Mouse (Mus musculus): Measurements from ENCODE around the gene Atrnl1.
"Not testable (repeated sequence)": the region's sequence is repeated elsewhere in the genome, so short reads cannot be mapped to it uniquely, and the experiment has no call there.

Atrnl1 gene

GRCm38 (mm10) chr19:57816221-57816996 is 205.6 kb downstream of the Atrnl1 start:
- DNase-seq (ENCODE audit: low read depth, low spot score) = no peak

GRCm38 (mm10) chr19:57817736-57818135 is 206.9 kb downstream of the Atrnl1 start:
- no peak for DNase-seq (ENCODE audit: low read depth, low spot score)

DNA sequence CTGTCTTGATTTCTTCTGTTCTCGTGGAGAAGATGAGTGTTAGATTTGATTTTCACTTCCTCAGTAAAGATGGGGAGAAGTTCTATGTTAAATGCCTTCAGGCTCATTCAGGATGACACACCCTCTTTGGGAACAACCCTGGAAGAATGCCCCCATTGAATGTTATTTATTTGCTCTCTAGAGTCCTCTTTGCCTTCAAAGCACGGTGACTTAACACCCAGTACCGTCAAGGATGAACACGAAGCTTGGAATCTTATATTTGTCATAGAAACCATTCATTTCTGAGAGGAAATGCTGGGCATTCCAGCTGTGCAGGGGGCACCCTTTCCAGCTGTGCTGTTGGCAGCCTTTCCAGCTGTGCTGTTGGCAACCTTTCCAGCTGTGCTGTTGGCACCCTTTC is 212.6 kb downstream of the Atrnl1 start:
- DNase-seq (ENCODE audit: low read depth, low spot score) = no peak

DNA sequence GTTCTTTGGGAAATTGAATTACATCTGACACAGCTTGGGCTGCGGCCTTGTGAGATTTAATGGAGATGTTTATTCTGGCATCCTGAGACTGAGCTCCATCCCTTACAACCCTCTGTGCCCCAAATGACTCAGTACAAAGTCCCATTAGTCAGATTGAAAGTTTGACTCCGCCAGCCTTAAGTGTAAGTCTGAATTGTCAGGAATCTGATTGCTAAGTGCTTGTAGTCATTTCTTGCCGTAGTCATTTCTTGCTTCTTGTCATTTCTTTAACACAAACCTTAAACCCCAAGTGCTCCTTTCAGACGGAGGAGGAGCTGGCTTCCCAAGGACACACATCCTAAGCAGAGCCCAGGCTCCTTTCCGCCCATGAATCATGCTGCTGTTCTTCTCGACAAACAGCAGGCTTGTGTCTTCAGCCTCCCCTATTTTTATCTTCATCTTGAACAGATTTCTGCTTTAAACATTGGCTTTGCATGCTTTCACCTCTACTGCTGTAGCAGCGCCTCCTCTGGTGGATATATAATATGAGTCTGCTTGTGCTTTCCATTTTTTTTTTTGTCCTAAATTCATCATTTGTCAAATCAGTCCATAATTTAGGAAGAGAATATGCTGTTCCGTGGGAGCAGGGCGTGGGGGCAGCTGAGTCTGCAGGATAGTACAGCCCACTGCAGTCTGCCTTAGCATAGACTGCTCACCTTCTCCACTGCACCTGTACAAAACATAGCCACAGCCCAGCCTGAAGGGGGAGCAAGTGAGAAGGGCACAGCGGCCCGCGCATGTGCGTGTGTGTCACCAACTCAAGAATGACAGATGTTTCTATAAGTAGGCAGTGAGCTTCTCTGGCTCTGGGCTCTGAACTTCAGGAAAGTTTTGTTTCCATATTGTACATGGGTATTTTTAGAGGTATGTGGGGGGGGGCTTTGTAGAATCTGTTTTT is 214.7 kb downstream of the Atrnl1 start:
- DNase-seq (ENCODE audit: low read depth, low spot score) = peak; percentile 56

GRCm38 (mm10) chr19:57833083-57833482 is 222.2 kb downstream of the Atrnl1 start:
- DNase-seq (ENCODE audit: low read depth, low spot score) = no peak

GRCm38 (mm10) chr19:57837882-57838281 is 227.0 kb downstream of the Atrnl1 start:
- DNase-seq (ENCODE audit: low read depth, low spot score) = no peak

DNA sequence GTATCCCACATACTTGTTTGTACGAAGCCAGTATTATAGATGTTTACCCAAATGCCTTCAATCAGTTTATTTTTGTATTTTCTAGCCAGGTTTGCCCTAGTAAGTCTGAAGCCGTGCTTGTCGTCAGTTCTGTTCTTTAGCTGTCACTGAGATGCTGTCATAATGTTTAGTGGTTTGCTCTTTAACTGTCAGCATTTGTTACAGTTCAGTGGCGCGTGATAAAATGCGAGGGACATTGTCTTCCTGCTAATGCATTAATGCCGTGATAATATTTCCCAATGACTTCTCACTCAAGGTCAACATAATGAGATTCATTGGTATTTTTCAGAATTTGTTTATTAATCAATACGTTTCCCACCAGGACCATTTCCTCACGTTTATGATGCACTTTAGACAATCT is 227.7 kb downstream of the Atrnl1 start:
- no peak for DNase-seq (ENCODE audit: low read depth, low spot score)

GRCm38 (mm10) chr19:57849915-57850314 is 239.1 kb downstream of the Atrnl1 start:
- no peak for DNase-seq (ENCODE audit: low read depth, low spot score)

DNA sequence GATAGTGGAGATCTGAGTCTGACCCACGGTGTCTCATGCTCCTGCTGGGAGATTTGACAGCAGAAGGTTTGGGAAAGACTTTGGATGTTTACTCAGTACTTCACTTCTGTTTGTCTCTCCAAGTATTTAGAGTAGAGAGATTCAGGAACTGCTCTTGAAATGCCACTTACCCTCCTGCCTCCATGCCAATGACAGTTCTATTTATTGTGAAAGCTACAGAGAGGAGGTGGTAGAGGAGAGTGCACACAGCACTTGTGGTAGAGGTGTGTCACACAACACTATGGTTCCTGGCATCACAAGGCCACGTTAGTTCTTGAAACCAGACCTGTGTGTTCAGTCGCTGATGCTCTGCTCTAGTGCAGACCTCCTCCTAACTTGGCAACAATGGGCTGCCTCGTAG is 257.5 kb downstream of the Atrnl1 start:
- no peak for DNase-seq (ENCODE audit: low read depth, low spot score)

GRCm38 (mm10) chr19:57870871-57871270 is 260.0 kb downstream of the Atrnl1 start:
- DNase-seq (ENCODE audit: low read depth, low spot score) = no peak

DNA sequence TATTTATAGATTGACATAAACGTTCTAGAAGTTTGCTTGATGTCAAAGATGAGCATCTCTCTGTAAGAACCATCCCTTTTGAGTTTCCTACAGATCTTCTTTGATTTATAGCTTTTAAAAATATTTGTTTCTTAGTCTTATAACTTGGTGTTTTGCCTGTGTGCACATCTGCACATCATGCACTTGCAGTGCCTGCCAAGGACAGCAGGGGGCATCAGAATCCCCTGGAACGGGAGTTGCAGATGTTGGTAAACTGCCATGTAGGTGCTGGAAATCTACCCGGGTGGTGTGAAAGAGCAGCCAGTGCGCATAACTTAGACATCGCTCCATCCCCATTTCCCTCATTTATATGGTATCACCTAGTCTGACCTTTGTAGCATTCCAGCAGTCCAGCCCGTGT is 265.2 kb downstream of the Atrnl1 start:
- DNase-seq (ENCODE audit: low read depth, low spot score) = no peak

GRCm38 (mm10) chr19:57877343-57877742 is 266.5 kb downstream of the Atrnl1 start:
- DNase-seq (ENCODE audit: low read depth, low spot score) = no peak

DNA sequence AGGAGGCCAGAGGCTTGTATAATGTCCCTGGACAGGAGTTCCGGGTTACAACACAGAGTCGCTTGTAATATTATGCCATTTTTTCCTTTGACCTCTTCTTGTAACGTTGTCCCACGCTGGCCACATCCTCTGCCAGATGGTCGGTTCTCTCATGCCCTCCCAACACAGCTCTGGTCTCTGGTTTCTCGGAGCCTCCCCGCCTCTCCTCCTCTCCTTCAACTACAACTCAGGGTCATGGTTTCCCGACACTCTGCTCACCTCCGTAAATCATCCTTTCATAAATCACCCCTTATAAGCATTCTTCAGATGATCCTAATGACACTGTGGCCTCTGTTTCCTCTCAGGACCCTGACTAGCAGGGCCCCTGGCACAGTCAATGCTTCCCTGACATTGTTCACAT is 267.7 kb downstream of the Atrnl1 start:
- no peak for DNase-seq (ENCODE audit: low read depth, low spot score)

GRCm38 (mm10) chr19:57879841-57880240 is 269.0 kb downstream of the Atrnl1 start:
- DNase-seq (ENCODE audit: low read depth, low spot score) = not testable (repeated sequence)

- no peak for DNase-seq (ENCODE audit: low read depth, low spot score)
Observed at GRCm38 (mm10) chr19:57881927-57882326, 271.1 kb downstream of the Atrnl1 start.

DNA sequence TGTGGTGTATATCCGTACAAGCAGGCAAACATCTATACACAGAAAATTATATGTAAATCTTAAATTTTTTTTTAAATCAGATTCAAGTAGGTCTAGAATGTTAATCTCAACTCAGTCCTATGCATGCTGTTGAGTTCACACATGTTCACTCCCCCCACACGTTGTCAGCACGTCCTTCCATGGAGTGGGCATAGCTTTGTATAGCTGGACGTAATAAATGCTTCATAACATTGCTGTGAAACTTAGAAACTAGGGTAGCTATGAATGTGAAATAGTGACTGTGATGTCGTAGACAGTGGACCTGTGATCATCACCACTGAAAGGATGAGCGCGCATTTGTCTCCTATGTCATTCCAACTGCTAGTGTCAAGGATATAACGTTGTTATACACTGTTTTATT is 278.0 kb downstream of the Atrnl1 start:
- DNase-seq (ENCODE audit: low read depth, low spot score) = no peak

DNA sequence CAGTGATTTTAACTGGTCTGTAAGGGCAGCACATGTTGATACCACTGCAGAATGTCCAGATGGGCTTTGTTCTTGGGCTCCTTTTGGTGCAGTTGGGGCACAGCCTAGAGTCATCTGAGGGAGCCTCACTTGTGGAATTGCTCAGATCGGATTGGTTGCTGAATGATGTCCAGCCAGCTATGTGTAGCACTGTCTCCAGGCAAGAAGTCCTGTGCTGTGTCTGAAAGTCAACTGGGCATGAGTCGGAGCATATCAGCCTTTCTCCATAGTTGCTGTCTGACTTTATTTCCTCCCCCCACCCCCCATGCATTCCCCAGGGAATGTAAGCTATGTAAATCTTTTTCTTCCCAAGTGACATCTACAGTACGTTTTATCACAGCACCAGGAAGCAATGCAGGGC is 278.9 kb downstream of the Atrnl1 start:
- no peak for DNase-seq (ENCODE audit: low read depth, low spot score)

DNA sequence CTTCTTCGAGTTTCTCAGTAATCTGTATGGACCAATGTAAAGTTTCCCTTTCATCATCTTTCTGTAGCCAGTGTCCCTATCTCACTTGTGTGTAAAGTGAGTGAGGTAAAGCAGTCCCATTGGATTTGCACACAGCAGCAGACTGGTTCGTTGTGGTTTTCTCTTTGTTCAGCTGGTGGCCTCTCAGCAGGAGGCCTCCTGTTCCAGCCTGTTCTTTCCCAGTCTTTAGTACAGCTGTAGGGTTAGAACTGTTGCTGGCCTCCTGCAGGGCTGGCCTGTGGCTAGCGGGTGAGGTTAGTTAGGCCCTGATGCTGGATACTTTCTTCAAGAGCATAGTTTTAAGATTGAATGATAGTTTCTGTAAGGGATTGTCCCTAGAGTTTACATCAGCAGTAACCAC is 280.1 kb downstream of the Atrnl1 start:
- no peak for DNase-seq (ENCODE audit: low read depth, low spot score)

DNA sequence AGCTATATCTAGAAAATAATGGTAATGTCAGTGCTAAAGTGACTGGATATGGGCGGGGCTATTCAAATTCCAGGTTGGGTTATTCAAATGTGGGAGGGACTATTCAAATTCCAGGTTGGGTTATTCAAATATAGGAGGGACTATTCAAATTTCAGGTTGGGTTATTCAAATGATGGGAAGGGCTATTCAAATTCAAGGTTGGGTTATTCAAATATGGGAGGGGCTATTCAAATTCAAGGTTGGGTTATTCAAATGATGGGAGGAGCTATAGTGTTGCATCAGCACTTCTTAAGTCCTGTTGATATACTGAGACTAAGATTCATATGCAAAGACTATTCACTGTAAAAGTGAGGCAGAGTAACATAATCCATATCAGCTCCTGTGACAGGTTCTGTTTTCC is 283.4 kb downstream of the Atrnl1 start:
- DNase-seq (ENCODE audit: low read depth, low spot score) = no peak

- DNase-seq (ENCODE audit: low read depth, low spot score) = no peak
Observed at GRCm38 (mm10) chr19:57900037-57900436, 289.2 kb downstream of the Atrnl1 start.

DNA sequence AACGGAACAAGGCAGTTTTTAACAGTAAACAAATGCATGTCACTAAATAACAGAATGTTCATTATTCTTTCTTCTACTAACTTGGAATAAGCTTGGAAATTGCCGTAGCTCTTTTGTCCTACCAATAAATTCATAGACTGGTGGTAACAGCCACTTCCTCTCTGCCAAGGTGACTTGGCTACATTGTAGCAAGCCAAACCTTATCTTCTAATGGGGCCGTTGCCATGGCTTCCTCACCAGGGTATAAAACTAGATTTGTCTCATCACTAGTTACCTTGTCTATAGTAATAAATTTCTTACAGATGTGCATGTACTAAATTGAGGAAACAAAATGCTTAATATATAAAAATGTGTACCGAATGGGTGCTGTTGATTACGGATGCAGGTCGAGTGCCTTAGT is 298.6 kb downstream of the Atrnl1 start:
- DNase-seq (ENCODE audit: low read depth, low spot score) = no peak

- no peak for DNase-seq (ENCODE audit: low read depth, low spot score)
Observed at GRCm38 (mm10) chr19:57910650-57911049, 299.8 kb downstream of the Atrnl1 start.

DNA sequence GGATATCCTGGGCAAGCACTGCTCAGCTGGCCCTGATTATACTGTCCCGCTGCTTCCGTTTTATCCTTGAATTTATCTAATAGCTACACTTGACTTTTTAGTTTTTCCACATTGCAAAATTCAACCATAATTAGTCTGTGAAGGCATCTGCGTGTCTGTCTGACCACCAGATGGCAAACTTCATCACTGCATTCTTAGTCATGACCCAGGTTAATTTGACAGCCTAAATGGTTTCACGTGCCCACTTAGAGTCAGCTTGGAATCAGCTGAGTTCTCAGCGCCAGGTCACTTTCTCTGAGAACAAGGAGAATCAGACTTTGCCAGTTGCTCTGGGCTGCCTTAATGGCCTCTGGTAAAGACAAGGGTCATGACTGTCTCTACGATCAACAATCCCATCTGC is 305.5 kb downstream of the Atrnl1 start:
- DNase-seq (ENCODE audit: low read depth, low spot score) = no peak

Measured in telencephalon, adult 2 months (tissue).